In the genomic region with DNA sequence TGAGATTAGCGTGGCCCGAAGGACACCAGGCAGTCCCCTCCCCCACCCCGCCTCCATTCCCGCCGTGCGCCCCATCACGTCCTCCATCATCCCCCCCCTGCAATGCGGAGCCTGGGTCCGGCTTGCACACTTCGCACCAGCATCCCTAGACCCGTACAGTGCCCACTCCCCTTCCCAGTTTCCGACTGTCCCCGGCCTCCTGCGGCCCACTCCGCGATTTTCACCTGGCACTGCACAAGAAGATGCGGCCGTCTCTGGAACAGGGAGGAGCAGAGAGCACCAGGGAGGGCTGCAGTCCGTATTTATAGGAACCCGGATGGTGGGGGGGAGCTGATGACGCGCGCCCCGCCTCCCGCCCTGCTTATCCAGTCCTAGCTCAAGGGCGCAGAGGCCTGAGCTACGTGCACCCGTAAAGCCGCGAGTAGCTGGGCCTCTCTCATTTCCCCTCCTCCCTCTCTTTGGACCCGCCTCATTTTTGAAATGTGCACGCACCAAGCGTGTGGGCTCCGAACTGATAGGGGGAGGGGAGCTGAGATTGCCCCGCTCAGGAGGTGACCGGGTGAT, we compare ENCODE assay signal across 1 mouse cellular context.
TF ChIP-seq lines count a peak whose summit lies in the region.

No protein-coding gene starts in this region.

TF ChIP-seq in MEL, 35 proteins besides CTCF, POLR2A, EP300 and RAD21:
- TF ChIP-seq MYB (IDR thresholded peaks at IDR 0.05; ENCODE audit: low read depth, low read length) (no peak), NRF1 (IDR thresholded peaks at IDR 0.05; ENCODE audit: insufficient read depth, low read depth, low read length, poor library complexity, severe bottlenecking) (no peak), ETS1 (IDR thresholded peaks at IDR 0.05; ENCODE audit: low read depth, low read length) (peak; percentile 46; the same call in 1 of the 2 replicates), HCFC1 (IDR thresholded peaks at IDR 0.05; ENCODE audit: low read depth, low read length) (peak; percentile 66), USF2 (IDR thresholded peaks at IDR 0.05; ENCODE audit: borderline replicate concordance in 1 of 2, insufficient read depth in 1 of 2, low read depth in 1 of 2, low read length in 2 of 2) (no peak), MAFK (IDR thresholded peaks at IDR 0.05; ENCODE audit: borderline replicate concordance, low read depth, low read length) (no peak), TBP (IDR thresholded peaks at IDR 0.05; ENCODE audit: low read depth, low read length) (peak; percentile 98), ZC3H11A (IDR thresholded peaks at IDR 0.05; ENCODE audit: low read depth, low read length) (no peak), CHD2 (IDR thresholded peaks at IDR 0.05; ENCODE audit: low read length) (peak; percentile 75), MAX (IDR thresholded peaks at IDR 0.05; ENCODE audit: low read length) (peak; percentile 82), BHLHE40 (IDR thresholded peaks at IDR 0.05; ENCODE audit: borderline replicate concordance, low read depth, low read length) (peak; percentile 69), MYC (IDR thresholded peaks at IDR 0.05; ENCODE audit: low read depth, low read length) (peak; percentile 75), CHD1 (IDR thresholded peaks at IDR 0.05; ENCODE audit: low read depth, low read length) (no peak), KAT2A (conservative IDR thresholded peaks at IDR 0.05; ENCODE audit: low read depth, low read length) (no peak), RCOR1 (IDR thresholded peaks at IDR 0.05; ENCODE audit: low read depth, low read length) (0 out of 2 replicates have a peak, but pooled peaks have one; percentile 44), MAZ (IDR thresholded peaks at IDR 0.05; ENCODE audit: low read depth, low read length) (peak; percentile 96), MXI1 (IDR thresholded peaks at IDR 0.05; ENCODE audit: low read depth, low read length) (peak; percentile 98), TCF12 (IDR thresholded peaks at IDR 0.05; ENCODE audit: low read depth, low read length) (peak; percentile 40; the same call in 1 of the 2 replicates), SMC3 (IDR thresholded peaks at IDR 0.05; ENCODE audit: low read depth, low read length) (no peak), GATA1 (IDR thresholded peaks at IDR 0.05; ENCODE audit: low read depth, low read length) (0 out of 2 replicates have a peak, but pooled peaks have one; percentile 9), POLR2AphosphoS5 (IDR thresholded peaks at IDR 0.05; ENCODE audit: borderline replicate concordance, low read depth, low read length) (peak; percentile 93; the same call in 1 of the 2 replicates), ZMIZ1 (IDR thresholded peaks at IDR 0.05; ENCODE audit: low read depth, low read length) (peak; percentile 99), ZKSCAN1 (IDR thresholded peaks at IDR 0.05; ENCODE audit: low read depth, low read length) (0 out of 2 replicates have a peak, but pooled peaks have one; percentile 6), SIN3A (IDR thresholded peaks at IDR 0.05; ENCODE audit: low read length) (peak; percentile 89), TAL1 (IDR thresholded peaks at IDR 0.05; ENCODE audit: low read length) (no peak), GABPA (IDR thresholded peaks at IDR 0.05; ENCODE audit: low read depth, low read length) (no peak), E2F4 (IDR thresholded peaks at IDR 0.05; ENCODE audit: borderline replicate concordance, low read depth, low read length) (no peak), MEF2A (IDR thresholded peaks at IDR 0.05; ENCODE audit: extremely low read depth, insufficient replicate concordance, low read depth, low read length, poor library complexity, severe bottlenecking) (no peak), ZNF384 (IDR thresholded peaks at IDR 0.05; ENCODE audit: low read depth, low read length) (no peak), JUND (IDR thresholded peaks at IDR 0.05; ENCODE audit: low read depth, low read length) (no peak), USF1 (IDR thresholded peaks at IDR 0.05; ENCODE audit: low read depth, low read length) (0 out of 2 replicates have a peak, but pooled peaks have one; percentile 16), ELF1 (IDR thresholded peaks at IDR 0.05; ENCODE audit: low read depth, low read length) (peak; percentile 23; the same call in 1 of the 2 replicates), POLR2AphosphoS2 (IDR thresholded peaks at IDR 0.05; ENCODE audit: low read length) (peak; percentile 100), NELFE (IDR thresholded peaks at IDR 0.05; ENCODE audit: low read depth, low read length) (peak; percentile 100), UBTF (IDR thresholded peaks at IDR 0.05; ENCODE audit: borderline replicate concordance, insufficient read depth, low read depth, low read length) (no peak)
